In genomic region chr5:111857200-111857599, GRCm38 (mm10) we compare ENCODE assay signal across 27 mouse cellular contexts.
DNase-seq lines count a peak whose midpoint lies in the region; ATAC-seq and TF ChIP-seq lines count a peak whose summit lies in the region.
"Had no signal": no experiment of that assay in that cellular context is flagged by ENCODE, and none has a peak within 500 bp of the region (broad histone marks: within the 10 kb centered on the region; RNA-seq: fewer than 3 reads in every experiment).

No protein-coding gene starts in this region.

- peak overlapping the region; percentile 51 for H3K27ac ChIP-seq in forebrain, embryonic 10.5 days
- no peak overlapping the region for H3K27ac ChIP-seq in forebrain, embryonic 11.5 days (ENCODE audit: low read depth, low read length)
- H3K27ac ChIP-seq in forebrain, embryonic 12.5 days = peak overlapping the region; percentile 44; the same call in 1 of the 2 replicates
- peak overlapping the region; percentile 24 for H3K27ac ChIP-seq in forebrain, postnatal 0 days (ENCODE audit: low read depth, low read length)
- H3K27ac ChIP-seq in midbrain, embryonic 14.5 days (replicated peaks; ENCODE audit: low read depth, low read length) = peak overlapping the region; percentile 56
- H3K27ac ChIP-seq: liver, embryonic 14.5 days; stomach, embryonic 15.5 days had no signal

- TF ChIP-seq CTCF in forebrain, postnatal 0 days (IDR thresholded peaks at IDR 0.05; ENCODE audit: low read depth) = no peak

- H3K4me2 ChIP-seq in forebrain, embryonic 11.5 days (ENCODE audit: low read depth, low read length, severe bottlenecking) = no peak overlapping the region
- no peak overlapping the region for H3K4me2 ChIP-seq in forebrain, embryonic 12.5 days
- H3K4me2 ChIP-seq in forebrain, postnatal 0 days (ENCODE audit: low read depth) = no peak overlapping the region
- no peak overlapping the region for H3K4me2 ChIP-seq in midbrain, embryonic 14.5 days (ENCODE audit: low read length)
- H3K4me2 ChIP-seq: heart, embryonic 11.5 days; stomach, embryonic 15.5 days had no signal

- no peak for ATAC-seq in forebrain, embryonic 11.5 days (replicated peaks; ENCODE audit: low FRiP score)
- ATAC-seq in forebrain, embryonic 12.5 days (ENCODE audit: low FRiP score) = no peak; the same call in 1 of the 2 replicates
- peak; percentile 81 for ATAC-seq in forebrain, postnatal 0 days
- ATAC-seq in midbrain, embryonic 14.5 days (ENCODE audit: low FRiP score, low TSS enrichment) = peak; percentile 10; the same call in 1 of the 2 replicates
- ATAC-seq: intestine, postnatal 0 days had no signal

- peaks cover 2% of the 10 kb centered on the region; the same call in 1 of the 2 replicates for H3K9me3 ChIP-seq in forebrain, embryonic 10.5 days
- H3K9me3 ChIP-seq in forebrain, embryonic 11.5 days (ENCODE audit: control insufficient read depth, low read length) = no peaks in the 10 kb centered on the region
- H3K9me3 ChIP-seq in forebrain, embryonic 12.5 days = no peaks in the 10 kb centered on the region
- H3K9me3 ChIP-seq in forebrain, postnatal 0 days (ENCODE audit: low read length) = no peaks in the 10 kb centered on the region
- no peaks in the 10 kb centered on the region for H3K9me3 ChIP-seq in midbrain, embryonic 14.5 days (ENCODE audit: control insufficient read depth, low read length)
- H3K9me3 ChIP-seq: stomach, embryonic 15.5 days had no signal

- DNase-seq in forebrain, embryonic 10.5 days (ENCODE audit: extremely low spot score, low spot score) = no peak
- no peak for DNase-seq in forebrain, embryonic 11.5 days (ENCODE audit: low spot score)
- peak; percentile 52 for DNase-seq in forebrain, postnatal 0 days
- peak; percentile 60 for DNase-seq in midbrain, embryonic 14.5 days
- no peak for DNase-seq in spleen, postnatal 14 days (ENCODE audit: low spot score in 2 of 2)
- DNase-seq in lung, postnatal 14 days = no peak
- no peak for DNase-seq in testis, postnatal 10 days (ENCODE audit: low spot score)
- DNase-seq: adrenal gland, adult 8-10 months; cerebellum, adult 11 months; cerebellum, adult 9-10 months; embryo, embryonic 11 days; gastrocnemius, postnatal 25 days; heart, adult 11 months; heart, postnatal 4 days; kidney, adult 9 months; kidney, postnatal 14 days; liver; lung, adult 2 months; lung, postnatal 36 days; thymus, postnatal 25 days had no signal

- 80% methylated on average over 7 of the region's 7 CpGs for WGBS in forebrain, embryonic 10.5 days
- WGBS in forebrain, embryonic 11.5 days = 49% methylated on average over 7 of the region's 7 CpGs
- WGBS in forebrain, embryonic 12.5 days = 28% methylated on average over 7 of the region's 7 CpGs
- WGBS in forebrain, postnatal 0 days = 20% methylated on average over 7 of the region's 7 CpGs
- WGBS in midbrain, embryonic 14.5 days = 15% methylated on average over 7 of the region's 7 CpGs

- H3K9ac ChIP-seq in forebrain, embryonic 11.5 days (ENCODE audit: low read length) = no peak overlapping the region
- H3K9ac ChIP-seq in forebrain, embryonic 12.5 days = no peak overlapping the region
- no peak overlapping the region for H3K9ac ChIP-seq in forebrain, postnatal 0 days
- no peak overlapping the region for H3K9ac ChIP-seq in midbrain, embryonic 14.5 days (replicated peaks; ENCODE audit: low read length)
- H3K9ac ChIP-seq: liver, embryonic 14.5 days; stomach, embryonic 15.5 days had no signal

- peaks cover 19% of the 10 kb centered on the region; the same call in 1 of the 2 replicates for H3K27me3 ChIP-seq in forebrain, embryonic 10.5 days (ENCODE audit: poor library complexity, severe bottlenecking)
- H3K27me3 ChIP-seq in forebrain, embryonic 11.5 days (ENCODE audit: control insufficient read depth, insufficient read depth, low read length) = no peaks in the 10 kb centered on the region
- H3K27me3 ChIP-seq in forebrain, embryonic 12.5 days = peaks cover 6% of the 10 kb centered on the region; the same call in 1 of the 2 replicates
- H3K27me3 ChIP-seq in forebrain, postnatal 0 days (ENCODE audit: insufficient read depth, low read length) = no peaks in the 10 kb centered on the region
- H3K27me3 ChIP-seq in midbrain, embryonic 14.5 days (ENCODE audit: control insufficient read depth, insufficient read depth, low read length) = no peaks in the 10 kb centered on the region
- H3K27me3 ChIP-seq: stomach, embryonic 15.5 days had no signal

- H3K36me3 ChIP-seq in forebrain, embryonic 10.5 days (replicated peaks) = no peaks in the 10 kb centered on the region
- no peaks in the 10 kb centered on the region for H3K36me3 ChIP-seq in forebrain, embryonic 11.5 days (ENCODE audit: control insufficient read depth, insufficient read depth, low read length)
- no peaks in the 10 kb centered on the region for H3K36me3 ChIP-seq in forebrain, embryonic 12.5 days (replicated peaks)
- H3K36me3 ChIP-seq in forebrain, postnatal 0 days (ENCODE audit: insufficient read depth) = no peaks in the 10 kb centered on the region
- H3K36me3 ChIP-seq in midbrain, embryonic 14.5 days (ENCODE audit: control insufficient read depth, insufficient read depth, low read length) = no peaks in the 10 kb centered on the region
- H3K36me3 ChIP-seq: G1E; stomach, embryonic 15.5 days had no signal

- peaks cover 44% of the 10 kb centered on the region for H3K4me1 ChIP-seq in forebrain, embryonic 10.5 days
- H3K4me1 ChIP-seq in forebrain, embryonic 11.5 days (replicated peaks; ENCODE audit: control insufficient read depth, insufficient read depth, low read length) = peaks cover 20% of the 10 kb centered on the region
- H3K4me1 ChIP-seq in forebrain, embryonic 12.5 days = peaks cover 42% of the 10 kb centered on the region
- H3K4me1 ChIP-seq in forebrain, postnatal 0 days (ENCODE audit: insufficient read depth) = peaks cover 11% of the 10 kb centered on the region; the same call in 1 of the 2 replicates
- peaks cover 31% of the 10 kb centered on the region for H3K4me1 ChIP-seq in midbrain, embryonic 14.5 days (ENCODE audit: control insufficient read depth, insufficient read depth, low read length)
- H3K4me1 ChIP-seq: stomach, embryonic 15.5 days had no signal

- no peak overlapping the region for H3K4me3 ChIP-seq in forebrain, embryonic 10.5 days
- H3K4me3 ChIP-seq in forebrain, embryonic 11.5 days (ENCODE audit: low read depth, low read length) = no peak overlapping the region
- H3K4me3 ChIP-seq in forebrain, embryonic 12.5 days (replicated peaks) = no peak overlapping the region
- H3K4me3 ChIP-seq in forebrain, postnatal 0 days (ENCODE audit: low read depth, low read length) = no peak overlapping the region
- H3K4me3 ChIP-seq in midbrain, embryonic 14.5 days (replicated peaks; ENCODE audit: low read depth, low read length) = no peak overlapping the region
- H3K4me3 ChIP-seq: erythroblast, embryonic 14.5 days; stomach, embryonic 15.5 days had no signal

Comparison
In these comparisons a context has a peak if more than half of its experiments do, and no peak if none do; other contexts are left out.
1. DNase-seq: peak in forebrain, postnatal 0 days (single experiment) and midbrain, embryonic 14.5 days (single experiment); none in forebrain, embryonic 10.5 days (single experiment), forebrain, embryonic 11.5 days (single experiment), spleen, postnatal 14 days (0 of 2), lung, postnatal 14 days (single experiment) and testis, postnatal 10 days (single experiment).
2. ATAC-seq: peak in forebrain, postnatal 0 days (single experiment) and midbrain, embryonic 14.5 days (single experiment); none in forebrain, embryonic 11.5 days (single experiment) and forebrain, embryonic 12.5 days (single experiment).